Mouse (Mus musculus) left cerebral cortex, postnatal 14 days (tissue): ENCODE data around the gene Klhl12. TPM values are rescaled to one million over a fixed set of nuclear protein-coding genes. Genes with fewer than 3 reads are reported as not detected.
"Not testable (repeated sequence)": the region's sequence is repeated elsewhere in the genome, so short reads cannot be mapped to it uniquely, and the experiment has no call there.

Experiments used
- DNase-seq, 2 experiments: peaks; one replicate each; pipeline ENCODE4 v3.0.0; 2021 to 2022; ENCODE audit warnings: low spot score in 2 of 2, mixed read lengths in 1 of 2
- intact Hi-C: fragments of 180-260 bp; cut with DNase I; formaldehyde crosslinking; loops from one replicate; pipeline ENCODE4 v1.15.1; 2025
- total RNA-seq, 2 experiments: library from RNA; stranded (reverse); gene quantifications; 2 replicates each; pipeline ENCODE4 v1.2.3; 2021

Gene Klhl12
- total RNA-seq, 2 experiments from 2014 or later = 35.4 to 37.1 TPM

GRCm38 (mm10) chr1:134510018-134510417, 54.7 kb downstream of the Klhl12 start:
- intact Hi-C loops = no loop called here
- DNase-seq = no peak

- DNase-seq = no peak
- intact Hi-C loops = no loop called here
Observed at GRCm38 (mm10) chr1:134512183-134512582, 56.9 kb downstream of the Klhl12 start.

GRCm38 (mm10) chr1:134512584-134512983, 57.3 kb downstream of the Klhl12 start:
- no peak for DNase-seq
- intact Hi-C loops = no loop called here

GRCm38 (mm10) chr1:134513312-134513860, 58.1 kb downstream of the Klhl12 start:
- no peak for DNase-seq
- intact Hi-C loops = no loop called here

- intact Hi-C loops = no loop called here
- DNase-seq = no peak
Observed at GRCm38 (mm10) chr1:134513876-134514590, 58.7 kb downstream of the Klhl12 start.

- DNase-seq = no peak
- intact Hi-C loops = loop anchor here (5.0 kb wide), 1 partner anchor 81 kb away; no protein-coding TSS in a partner anchor
Observed at GRCm38 (mm10) chr1:134515891-134516290, 60.6 kb downstream of the Klhl12 start.

- no peak for DNase-seq
- intact Hi-C loops = loop anchor here (5.0 kb wide), 1 partner anchor 81 kb away; no protein-coding TSS in a partner anchor
Observed at GRCm38 (mm10) chr1:134516491-134517198, 61.3 kb downstream of the Klhl12 start.

- not testable (repeated sequence) for DNase-seq
- intact Hi-C loops = loop anchor here (5.0 kb wide), 1 partner anchor 79 kb away; no protein-coding TSS in a partner anchor
Observed at GRCm38 (mm10) chr1:134517841-134518240, 62.5 kb downstream of the Klhl12 start.

GRCm38 (mm10) chr1:134518677-134519076, 63.3 kb downstream of the Klhl12 start:
- intact Hi-C loops = loop anchor here (5.0 kb wide), 1 partner anchor 79 kb away; no protein-coding TSS in a partner anchor
- peak; percentile 84 to 91 for DNase-seq

- intact Hi-C loops = loop anchor here (5.0 kb wide), 1 partner anchor 78 kb away; no protein-coding TSS in a partner anchor
- not testable (repeated sequence) for DNase-seq
Observed at GRCm38 (mm10) chr1:134519201-134519600, 63.9 kb downstream of the Klhl12 start.

GRCm38 (mm10) chr1:134520001-134520721, 64.8 kb downstream of the Klhl12 start:
- intact Hi-C loops = loop anchor here (5.0 kb wide), 1 partner anchor 37 kb away; no protein-coding TSS in a partner anchor
- DNase-seq = no peak

GRCm38 (mm10) chr1:134521163-134521562, 65.8 kb downstream of the Klhl12 start:
- intact Hi-C loops = loop anchor here (5.0 kb wide), 1 partner anchor 36 kb away; no protein-coding TSS in a partner anchor
- DNase-seq = no peak

GRCm38 (mm10) chr1:134522325-134522724, 67.0 kb downstream of the Klhl12 start:
- intact Hi-C loops = loop anchor here (5.0 kb wide), 1 partner anchor 35 kb away; no protein-coding TSS in a partner anchor

GRCm38 (mm10) chr1:134524424-134524823, 69.1 kb downstream of the Klhl12 start:
- intact Hi-C loops = loop anchor here (5.0 kb wide), 1 partner anchor 33 kb away; no protein-coding TSS in a partner anchor
- peak in 1 of 2 experiments; percentile 14 for DNase-seq

More at GRCm38 (mm10) chr1:134522325-134522724, 67.0 kb downstream of the Klhl12 start:
- DNase-seq = no peak

- DNase-seq = no peak
- intact Hi-C loops = no loop called here
Observed at GRCm38 (mm10) chr1:134525015-134525414, 69.7 kb downstream of the Klhl12 start.

- DNase-seq = no peak
- intact Hi-C loops = no loop called here
Observed at GRCm38 (mm10) chr1:134526752-134527151, 71.4 kb downstream of the Klhl12 start.

- DNase-seq = peak; percentile 45 to 65
- intact Hi-C loops = no loop called here
Observed at GRCm38 (mm10) chr1:134530618-134531017, 75.3 kb downstream of the Klhl12 start.

- intact Hi-C loops, DNase-seq: not testable (repeated sequence)
Observed at GRCm38 (mm10) chr1:134533710-134534109, 78.4 kb downstream of the Klhl12 start.

- intact Hi-C loops = no loop called here
- DNase-seq = no peak
Observed at GRCm38 (mm10) chr1:134535054-134535453, 79.7 kb downstream of the Klhl12 start.
